Mouse (Mus musculus) adrenal gland, adult (tissue): Measurements from ENCODE around the gene Nup107.
A peak's percentile ranks its signal among the peaks of the same experiment; 100 is the strongest.

Source experiments
- DNase-seq, 2 experiments: peaks; one replicate each; pipeline ENCODE4 v3.0.0; 2022 to 2023; ENCODE audit warnings: low spot score in 1 of 2; ENCODE audit not compliant: inconsistent age in 2 of 2

Gene Nup107

DNA sequence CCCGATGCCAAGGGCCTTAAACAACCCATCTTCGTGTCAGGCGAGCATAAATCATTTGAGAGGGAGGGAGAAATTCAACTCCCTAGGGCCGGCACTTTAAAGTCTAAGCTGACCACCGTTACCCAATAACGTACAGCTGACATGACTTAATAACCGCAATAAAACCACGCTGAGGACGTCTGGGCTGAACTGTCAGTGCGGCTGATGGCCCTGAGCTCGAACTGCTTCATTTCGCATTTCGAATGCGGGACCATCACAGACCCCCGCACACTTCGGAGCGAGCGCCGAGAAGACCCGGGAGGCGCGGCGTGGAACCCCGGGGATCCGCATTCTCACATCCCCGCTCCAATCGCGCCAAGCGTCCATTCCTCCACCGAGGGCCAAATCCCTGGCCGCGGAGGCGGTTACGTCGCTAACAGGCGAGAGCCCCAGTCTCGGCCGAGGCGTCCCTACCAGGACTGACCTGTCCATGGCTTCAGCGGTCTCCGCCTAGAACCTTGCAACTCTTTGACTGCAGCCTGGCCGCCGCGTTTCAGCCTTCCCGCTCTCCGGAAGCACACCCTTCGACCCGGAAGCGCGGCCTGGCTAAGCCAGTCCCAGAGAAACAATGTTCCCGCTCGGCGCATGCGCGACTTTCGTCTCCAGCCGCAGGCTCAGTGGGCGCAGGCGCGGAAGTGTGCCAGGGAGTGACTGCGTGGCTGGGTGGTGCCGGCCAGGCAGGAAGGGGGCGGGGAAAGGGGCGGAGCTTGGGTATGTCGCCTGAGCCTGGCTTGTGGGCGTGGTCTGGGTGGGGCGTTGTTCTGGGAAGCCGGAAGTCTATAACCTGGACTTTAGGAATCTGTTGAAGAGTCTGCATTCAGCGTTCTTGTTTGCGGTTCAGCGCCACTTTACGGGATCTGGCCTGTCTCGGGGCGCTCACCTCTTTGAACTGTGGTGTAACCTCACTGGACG, at the start of gene Nup107:
TSS of gene Nup107 (minus strand) at position 565 of the 951 bp plus-strand sequence.
- DNase-seq = peak; percentile 100

DNA sequence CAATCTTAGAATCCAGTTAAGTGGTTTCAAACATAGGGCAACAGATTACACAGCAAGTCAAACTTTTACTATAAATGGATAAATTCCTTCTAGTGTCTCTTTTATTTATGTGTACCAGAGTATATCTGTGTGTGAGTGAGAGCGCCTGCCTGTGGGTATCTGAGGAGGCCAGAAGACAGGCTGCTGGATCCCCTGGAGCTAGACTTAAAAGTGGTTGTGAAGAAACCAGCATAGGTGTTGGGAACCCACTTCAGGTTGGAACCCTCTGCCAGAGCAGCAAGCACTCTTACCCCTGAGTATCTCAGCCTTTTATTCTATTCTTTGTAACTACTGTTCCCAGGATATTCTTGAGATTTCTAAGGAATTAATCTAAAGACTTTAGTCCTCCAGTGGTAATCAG, 49.3 kb upstream of the Nup107 start:
- peak in 1 of 2 experiments; percentile 54 for DNase-seq

DNA sequence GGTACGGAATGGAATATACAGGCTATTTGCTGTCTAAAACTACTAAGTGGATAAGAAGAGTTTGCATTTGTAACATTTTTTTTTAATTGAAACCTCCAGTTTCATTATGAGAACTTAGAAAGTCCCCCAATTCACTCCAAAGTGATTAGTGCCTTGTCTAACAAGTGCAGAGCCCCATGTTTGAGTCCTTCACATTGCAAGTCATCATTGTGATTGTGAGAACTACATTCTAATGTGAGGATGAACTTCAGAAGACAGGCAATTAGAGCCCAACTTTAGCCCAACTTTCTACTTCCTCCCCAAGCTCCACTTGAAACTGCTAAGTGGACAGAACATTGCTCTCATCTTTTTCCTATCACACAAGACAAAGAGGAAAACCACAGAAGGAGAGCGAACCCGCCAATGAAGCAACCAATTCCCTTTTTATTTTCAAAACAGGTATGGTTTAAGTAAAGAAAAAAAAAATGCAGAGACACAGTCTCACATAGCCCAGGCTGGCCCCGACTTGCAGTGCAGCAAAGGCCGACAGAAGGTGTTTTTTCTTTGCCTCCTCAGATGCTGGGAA, 48.0 kb upstream of the Nup107 start:
- DNase-seq = peak in 1 of 2 experiments; percentile 37

DNA sequence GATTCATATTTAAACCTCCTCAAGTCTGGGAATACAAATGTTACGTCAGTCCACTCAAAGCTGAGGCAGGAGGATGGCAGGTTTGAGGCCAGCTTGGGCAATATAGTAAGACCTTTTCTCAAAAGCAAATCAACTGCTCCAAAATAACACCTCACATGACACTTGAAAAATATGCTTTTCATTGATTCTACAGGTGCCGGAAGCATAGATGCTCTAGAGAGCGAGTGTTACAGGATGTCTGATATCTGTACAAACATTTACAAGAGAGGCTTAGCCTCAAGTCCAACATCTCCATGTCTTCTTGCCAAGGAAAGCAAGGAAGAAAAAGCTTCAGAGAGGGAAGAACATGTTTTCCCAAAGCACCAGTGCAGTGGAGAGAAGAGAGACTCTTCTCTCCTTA, 47.2 kb upstream of the Nup107 start:
- DNase-seq = no peak

DNA sequence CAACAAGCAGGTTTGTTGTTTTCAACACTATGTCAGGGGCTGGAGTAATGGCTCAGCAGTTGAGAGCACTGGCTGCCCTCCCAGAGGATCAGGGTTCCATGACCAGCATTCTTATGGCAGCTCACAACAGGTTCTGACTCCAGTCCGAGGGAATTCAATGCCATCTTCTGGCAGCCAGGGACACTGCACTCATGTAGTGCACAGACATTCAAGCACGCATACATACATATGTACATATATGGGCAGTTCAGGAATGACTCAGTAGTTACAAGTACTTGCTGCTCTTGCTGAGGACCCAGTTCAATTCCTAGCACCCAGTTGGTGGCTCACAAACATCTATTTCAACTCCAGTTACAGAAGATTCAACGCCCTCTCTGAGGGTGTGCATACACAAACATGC, 46.4 kb upstream of the Nup107 start:
- peak in 1 of 2 experiments; percentile 53 for DNase-seq

DNA sequence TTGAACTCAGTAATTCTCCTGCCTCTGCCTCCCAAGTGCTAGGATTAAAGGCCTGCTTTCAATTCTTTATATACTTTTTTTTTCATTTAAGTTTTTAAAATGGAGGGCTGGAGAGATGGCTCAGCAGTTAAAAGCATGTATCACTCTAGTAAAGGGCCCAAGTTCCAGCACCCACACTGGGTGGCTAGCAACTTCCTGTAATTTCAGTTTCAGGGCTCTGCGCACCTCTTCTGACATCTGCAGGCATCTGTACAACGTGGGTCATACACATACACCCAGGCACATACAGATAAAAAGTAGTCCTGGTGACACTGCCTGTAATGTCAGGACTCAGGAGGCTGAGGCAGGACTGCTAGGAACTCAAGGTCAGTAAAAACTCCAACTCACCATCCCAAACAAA, 43.8 kb upstream of the Nup107 start:
- no peak for DNase-seq

DNA sequence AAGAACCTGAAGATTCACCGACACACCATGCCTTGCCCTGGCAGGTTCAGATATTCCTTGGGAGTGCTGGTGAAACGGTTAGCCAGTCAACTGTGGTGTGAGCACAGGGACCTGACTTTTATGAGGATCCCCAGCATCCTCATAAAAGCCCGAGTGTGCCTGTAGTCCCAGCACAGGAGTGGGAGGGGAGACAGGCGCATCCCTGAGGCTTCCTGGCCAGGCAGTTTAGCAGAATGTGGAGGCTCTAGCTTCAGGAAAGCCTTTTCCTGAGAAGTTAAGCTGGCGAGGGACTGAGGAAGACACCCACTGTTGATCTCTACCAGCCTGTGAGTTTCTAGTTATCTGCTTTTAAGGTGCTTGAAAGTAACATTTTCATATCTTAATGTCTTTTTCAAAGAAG, 42.9 kb upstream of the Nup107 start:
- no peak for DNase-seq

DNA sequence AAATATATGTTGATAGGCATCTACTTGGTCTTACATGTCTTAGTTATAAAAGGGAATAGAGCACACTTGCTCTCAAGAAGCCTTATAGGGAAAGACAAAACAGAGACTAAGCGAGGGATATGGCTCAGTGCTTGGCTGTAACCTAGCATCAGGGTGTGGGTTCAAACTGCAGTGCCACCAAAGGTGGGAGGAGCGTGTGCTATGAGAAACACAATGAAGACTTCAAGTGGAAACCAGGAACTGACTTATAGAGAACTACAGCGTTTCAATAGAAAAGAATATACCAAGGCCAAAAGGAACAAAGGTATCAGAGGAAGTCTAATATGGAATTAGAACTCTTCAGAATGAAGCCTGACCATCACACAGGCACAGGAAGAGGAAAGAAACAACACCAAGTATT, 38.3 kb upstream of the Nup107 start:
- DNase-seq = no peak

DNA sequence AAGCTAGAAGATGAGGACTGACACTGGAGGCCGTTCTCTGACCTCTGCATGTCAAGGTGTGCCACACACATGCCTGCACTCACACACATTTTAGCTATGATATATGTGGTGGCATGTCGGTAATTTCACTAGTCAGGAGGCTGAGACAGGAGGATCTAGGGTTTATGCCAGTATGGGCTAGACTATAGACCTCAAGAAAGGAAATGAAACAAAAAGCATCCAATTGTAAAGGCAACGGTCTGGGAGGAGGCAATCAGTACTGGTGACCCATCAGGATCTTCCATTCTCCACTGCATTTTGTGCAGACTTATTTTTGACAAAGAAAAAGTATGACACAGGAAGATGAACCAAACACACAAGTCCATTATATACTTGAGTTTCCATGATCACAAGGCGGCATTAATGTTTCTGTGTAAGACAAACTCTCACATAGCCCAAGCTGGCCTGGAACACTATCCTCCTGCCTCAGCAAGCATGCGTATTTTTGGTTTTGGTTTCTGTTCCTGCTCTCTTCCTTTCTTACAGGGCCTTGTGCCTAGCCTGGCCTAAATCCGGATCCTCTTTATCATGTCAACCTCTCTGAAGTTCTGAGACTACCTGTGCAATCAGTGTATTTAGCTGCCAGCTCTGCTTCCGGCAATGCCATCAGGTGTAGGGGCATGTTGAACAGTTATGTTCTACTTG, 37.1 kb upstream of the Nup107 start:
- no peak for DNase-seq

DNA sequence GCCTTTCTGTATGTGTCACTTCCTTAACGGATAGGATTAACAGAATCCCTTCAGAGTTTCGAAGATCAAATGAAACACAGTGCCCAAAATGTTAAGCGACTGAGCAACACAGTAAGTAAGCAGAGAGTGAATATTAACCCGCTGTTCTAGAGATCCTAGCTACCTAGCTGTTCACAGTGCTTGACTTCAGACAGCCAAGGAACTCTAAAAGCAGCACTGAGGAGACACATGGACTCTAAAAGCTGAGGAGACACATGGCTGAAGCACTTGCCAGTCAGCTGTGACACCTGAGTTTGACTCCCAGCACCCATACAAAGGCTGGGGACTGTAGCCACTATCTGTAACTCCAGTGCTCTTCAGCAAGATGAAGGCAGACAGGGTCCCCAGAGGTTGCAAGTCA, 36.5 kb upstream of the Nup107 start:
- no peak for DNase-seq

DNA sequence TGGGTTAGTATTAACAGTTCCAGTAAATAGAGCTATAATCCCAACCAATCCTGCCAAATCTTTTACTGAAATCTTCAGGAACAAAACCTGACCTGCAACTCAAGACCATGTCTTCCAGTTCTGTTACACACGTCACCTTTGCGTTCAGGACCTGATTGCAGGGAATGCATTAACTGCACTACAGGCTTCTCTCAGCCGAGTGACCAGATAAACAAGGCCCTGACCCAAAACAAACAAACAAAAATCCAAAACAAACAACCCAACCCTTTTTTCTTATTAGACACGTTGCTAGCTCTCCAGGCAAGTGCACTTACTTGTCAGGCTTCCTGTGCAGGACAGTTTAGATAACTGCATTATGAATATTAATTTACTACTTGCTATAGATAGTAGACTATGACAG, 36.0 kb upstream of the Nup107 start:
- no peak for DNase-seq

DNA sequence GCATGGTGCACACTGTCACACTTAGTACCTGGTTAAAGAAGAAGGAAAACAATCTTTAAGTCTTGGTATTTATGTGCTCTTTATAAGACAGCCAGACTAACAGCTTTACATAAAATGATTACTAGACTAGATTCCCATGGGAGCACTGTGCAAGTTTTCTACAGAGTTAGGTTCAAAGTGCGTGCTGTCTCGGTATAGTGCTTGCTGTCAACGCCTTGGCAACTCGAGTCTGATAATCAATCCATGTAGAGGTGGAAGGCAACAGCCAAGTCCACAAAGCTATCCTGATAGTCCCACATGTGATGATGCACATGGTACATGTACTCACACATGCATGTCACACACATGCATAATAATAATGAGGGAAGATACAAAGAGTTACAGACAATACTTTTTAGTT, 32.1 kb upstream of the Nup107 start:
- DNase-seq = no peak

DNA sequence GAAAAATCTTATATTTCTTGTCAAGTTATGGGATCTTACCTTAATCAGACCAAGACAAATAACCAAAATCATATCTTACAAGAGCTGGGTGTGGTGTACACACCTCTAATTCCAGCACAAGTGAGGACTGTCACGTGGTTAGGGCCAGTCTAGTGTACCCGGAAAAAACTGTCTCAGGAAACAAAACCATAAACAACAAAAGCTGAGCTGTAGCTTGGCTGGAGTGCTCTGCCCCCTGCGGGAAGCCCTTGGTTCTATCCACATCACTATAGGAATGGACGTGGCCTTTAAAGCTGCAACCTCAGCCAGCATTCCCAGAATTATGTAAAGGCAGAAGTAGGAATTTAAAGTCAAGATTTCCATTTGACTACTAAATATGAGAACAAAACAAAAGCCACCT, 31.6 kb upstream of the Nup107 start:
- no peak for DNase-seq

DNA sequence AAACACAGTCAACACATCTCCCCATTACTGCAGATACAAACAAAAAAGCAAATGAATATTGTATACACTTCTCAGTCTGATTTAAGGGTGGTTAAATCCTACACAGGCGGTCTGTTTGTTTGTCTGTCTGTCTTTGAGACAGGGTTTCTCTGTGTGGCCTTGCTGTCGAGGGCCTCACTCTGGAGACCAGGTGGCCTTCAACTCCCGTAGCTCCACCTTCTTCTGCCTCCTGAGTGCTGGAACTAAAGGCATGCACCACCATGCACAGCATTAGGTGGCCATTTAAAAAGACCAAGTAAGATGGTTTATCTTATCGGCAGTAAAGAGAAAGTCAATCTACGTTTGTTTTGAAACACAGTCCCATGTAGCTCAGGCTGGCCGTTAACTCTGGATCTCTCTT, 30.8 kb upstream of the Nup107 start:
- peak in 1 of 2 experiments; percentile 59 for DNase-seq

DNA sequence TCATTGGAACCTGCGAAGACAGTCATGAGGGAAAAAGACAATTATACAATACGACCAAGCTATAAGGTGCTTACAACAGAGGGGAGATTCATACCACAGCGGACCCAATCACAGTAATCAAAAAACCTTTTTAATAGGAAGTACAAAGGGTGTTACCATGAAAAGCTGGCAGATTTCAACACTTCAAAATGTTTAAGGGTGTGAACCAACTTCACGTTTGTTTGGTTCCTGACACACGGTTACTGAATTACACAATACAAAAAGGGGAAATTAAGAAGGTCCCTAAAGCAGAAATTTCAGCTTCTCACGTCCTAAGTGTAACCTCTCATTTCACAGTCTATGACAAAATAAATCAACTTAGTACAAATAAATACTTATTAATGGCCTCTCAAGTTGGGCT, 26.1 kb upstream of the Nup107 start:
- no peak for DNase-seq

DNA sequence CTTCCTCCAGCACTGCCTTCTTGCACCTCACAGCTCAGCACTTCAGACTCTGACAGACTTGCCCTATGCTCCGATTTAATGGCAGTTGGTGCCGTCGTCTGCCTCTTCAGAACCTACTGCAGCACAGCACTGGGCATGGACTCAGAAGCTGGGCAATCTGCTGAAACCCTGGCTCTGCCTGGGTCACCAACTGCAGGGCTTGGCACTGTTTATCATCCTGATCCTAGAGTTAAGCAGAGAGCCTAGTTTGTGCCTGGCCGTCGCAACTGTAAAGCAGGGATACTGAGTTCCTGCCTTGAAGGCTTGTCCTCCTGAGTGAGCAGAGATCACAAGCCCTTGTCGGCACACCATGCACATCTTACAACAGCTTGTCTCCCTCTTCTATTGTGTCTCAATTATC, 24.2 kb upstream of the Nup107 start:
- no peak for DNase-seq

DNA sequence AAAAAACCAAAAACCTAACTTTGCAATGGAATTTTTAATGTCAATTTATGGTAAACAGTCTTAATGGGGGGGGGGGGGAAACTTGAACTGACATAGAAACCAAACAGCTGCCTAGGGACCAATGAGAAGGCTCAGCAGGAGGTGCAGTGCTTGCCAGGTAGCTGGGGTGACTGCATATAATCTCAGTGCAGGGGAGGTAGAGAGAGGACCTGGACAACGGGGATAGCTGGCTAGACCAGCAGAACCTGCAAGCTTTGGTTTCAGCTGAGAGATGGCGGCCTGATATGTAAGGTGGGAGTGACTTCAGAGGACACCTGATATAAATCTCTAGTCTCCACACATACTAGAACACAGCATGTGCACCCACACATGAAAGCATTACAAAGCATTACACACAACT, 20.0 kb upstream of the Nup107 start:
- DNase-seq = no peak

DNA sequence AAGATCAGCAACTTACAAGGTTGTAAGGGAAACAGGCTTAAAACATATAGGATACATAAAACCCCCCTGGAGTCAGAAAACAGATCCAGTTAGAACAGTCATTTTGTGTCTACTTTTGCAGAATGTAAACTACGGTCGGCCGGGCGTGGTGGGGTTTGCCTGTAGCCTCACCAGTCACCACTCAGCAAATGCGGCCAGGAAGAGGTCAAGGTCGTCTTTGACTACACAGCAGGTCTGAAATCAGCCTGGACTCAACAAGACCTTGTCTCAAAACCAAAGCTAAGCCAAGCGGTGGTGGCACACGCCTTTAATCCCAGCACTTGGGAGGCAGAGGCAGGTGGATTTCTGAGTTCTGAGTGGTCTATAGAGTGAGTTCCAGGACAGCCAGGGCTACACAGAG, 19.1 kb upstream of the Nup107 start:
- no peak for DNase-seq

DNA sequence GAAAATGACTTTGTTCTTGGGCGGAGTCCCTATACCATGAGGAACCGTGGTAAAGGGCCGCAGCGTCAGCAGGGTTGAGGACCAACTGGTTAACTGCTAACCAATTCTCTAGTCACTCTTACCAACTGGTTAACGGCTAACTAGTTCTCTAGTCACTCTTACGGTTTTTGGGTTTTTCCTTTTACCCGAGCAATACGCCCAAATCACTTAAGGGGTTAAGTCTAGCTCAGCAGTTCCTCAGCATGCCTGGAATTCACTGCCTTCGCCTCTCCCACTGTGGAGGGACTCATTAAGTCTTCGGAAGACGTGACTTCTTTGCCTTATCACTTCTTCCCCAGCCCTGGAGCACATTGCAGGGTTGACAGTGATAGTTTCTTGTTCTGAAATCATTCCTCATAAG, 18.0 kb upstream of the Nup107 start:
- no peak for DNase-seq

DNA sequence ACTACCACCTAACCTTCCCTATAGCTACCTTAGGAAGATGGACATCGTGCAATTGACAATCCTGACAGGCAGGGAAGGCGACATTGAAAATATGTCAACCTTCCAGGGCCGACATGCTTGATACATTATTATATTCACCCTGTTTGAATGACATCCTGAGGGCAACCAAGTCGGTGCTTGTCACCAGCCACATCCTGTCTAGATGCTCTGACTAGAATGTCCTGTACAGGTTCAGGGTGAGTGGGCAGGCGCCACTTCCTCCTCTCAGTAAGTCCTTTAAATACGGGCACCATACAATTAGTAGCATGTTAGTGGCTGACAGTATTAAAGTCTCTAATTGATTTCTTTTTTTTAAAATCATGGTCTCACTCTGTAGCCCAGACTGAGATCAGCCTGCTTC, 15.6 kb upstream of the Nup107 start:
- DNase-seq = no peak

DNA sequence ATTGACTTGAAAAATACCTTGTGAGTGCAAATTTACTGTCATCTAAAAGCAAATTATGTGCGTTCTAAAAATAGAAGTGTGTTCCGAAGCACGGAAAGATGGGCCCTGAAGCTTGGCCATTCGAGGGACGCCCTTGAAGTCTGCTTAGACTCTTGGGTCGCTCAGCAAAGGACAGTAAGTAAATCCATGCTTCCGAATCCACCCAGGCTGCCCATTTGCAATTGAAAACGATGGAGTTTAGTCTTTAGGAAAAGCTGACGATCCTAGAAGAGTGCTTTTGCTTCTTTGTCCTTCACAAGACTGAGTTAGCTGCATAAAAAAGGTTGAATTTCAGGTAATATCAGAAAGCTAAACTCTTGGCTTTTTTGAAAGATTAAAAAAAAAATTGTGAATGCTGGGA, 13.4 kb upstream of the Nup107 start:
- no peak for DNase-seq
